Mouse (Mus musculus) megakaryocyte progenitor cell, adult 5-6 weeks (primary cell): Measurements from ENCODE around the gene Rbm4b. TPM values are rescaled to one million over a fixed set of nuclear protein-coding genes. Genes with fewer than 3 reads are reported as not detected.
"Not testable (repeated sequence)": the region's sequence is repeated elsewhere in the genome, so short reads cannot be mapped to it uniquely, and the experiment has no call there.

Experiments
- ATAC-seq: replicated peaks from 2 replicates; pipeline ENCODE4 v1.8.0; 2016; ENCODE audit warnings: mild to moderate bottlenecking, moderate TSS enrichment, inconsistent platforms; ENCODE audit not compliant: poor library complexity
- total RNA-seq, 2 experiments: library from RNA; stranded (forward) in 1 of 2; stranded (reverse) in 1 of 2; fragments of 157-497, 149-512 nt in 1 of 2; fragments of 200-1000 nt in 1 of 2; gene quantifications; 2 replicates each; pipeline versions ENCODE4 v1.2.3 to v1.2.4; 2015 to 2017

The Rbm4b gene
- total RNA-seq, 2 experiments from 2014 or later: 8.5 to 12.2 TPM

GRCm38 (mm10) chr19:4744026-4744425 is 12.3 kb upstream of the Rbm4b start:
- ATAC-seq: no peak

- ATAC-seq: no peak
Observed at GRCm38 (mm10) chr19:4745057-4745456, 11.2 kb upstream of the Rbm4b start.

GRCm38 (mm10) chr19:4745681-4746080 is 10.6 kb upstream of the Rbm4b start:
- no peak for ATAC-seq

GRCm38 (mm10) chr19:4746611-4747010 is 9.7 kb upstream of the Rbm4b start:
- ATAC-seq: no peak

GRCm38 (mm10) chr19:4747631-4748312 is 8.5 kb upstream of the Rbm4b start:
- no peak for ATAC-seq

GRCm38 (mm10) chr19:4748493-4748892 is 7.8 kb upstream of the Rbm4b start:
- ATAC-seq: no peak

GRCm38 (mm10) chr19:4749975-4750374 is 6.3 kb upstream of the Rbm4b start:
- ATAC-seq: no peak

- ATAC-seq: peak; percentile 89
Observed at GRCm38 (mm10) chr19:4755565-4756192, 618 bp upstream of the Rbm4b start.

GRCm38 (mm10) chr19:4756921-4757320 is 624 bp downstream of the Rbm4b start:
- no peak for ATAC-seq

- not testable (repeated sequence) for ATAC-seq
Observed at GRCm38 (mm10) chr19:4760544-4760943, 4.2 kb downstream of the Rbm4b start.

GRCm38 (mm10) chr19:4762876-4763275 is 6.6 kb downstream of the Rbm4b start:
- no peak for ATAC-seq

- no peak for ATAC-seq
Observed at GRCm38 (mm10) chr19:4767507-4768148, 11.3 kb downstream of the Rbm4b start.

GRCm38 (mm10) chr19:4772785-4773184 is 16.5 kb downstream of the Rbm4b start:
- ATAC-seq: no peak

- ATAC-seq: no peak
Observed at GRCm38 (mm10) chr19:4782891-4783290, 26.6 kb downstream of the Rbm4b start.

GRCm38 (mm10) chr19:4785206-4785605 is 28.9 kb downstream of the Rbm4b start:
- no peak for ATAC-seq

GRCm38 (mm10) chr19:4786313-4786712 is 30.0 kb downstream of the Rbm4b start:
- ATAC-seq: no peak

- peak; percentile 13; the same call in 1 of the 2 replicates for ATAC-seq
Observed at GRCm38 (mm10) chr19:4793281-4793830, 37.1 kb downstream of the Rbm4b start.

GRCm38 (mm10) chr19:4793831-4794422 is 37.6 kb downstream of the Rbm4b start, which contains the start of gene Rbm4:
Gene Rbm4 (minus strand): TSS chr19:4793901.
- ATAC-seq: peak; percentile 97

- ATAC-seq: no peak
Observed at GRCm38 (mm10) chr19:4795929-4796328, 39.6 kb downstream of the Rbm4b start.

- no peak for ATAC-seq
Observed at GRCm38 (mm10) chr19:4797846-4798245, 41.5 kb downstream of the Rbm4b start.

- ATAC-seq: no peak
Observed at GRCm38 (mm10) chr19:4799083-4799482, 42.8 kb downstream of the Rbm4b start.
